Mouse (Mus musculus) stomach, postnatal 0 days (tissue): ENCODE data around the gene Amotl1.

Source experiments
- CTCF ChIP-seq: IDR thresholded peaks from 2 replicates; pipeline ENCODE4 v1.5.1; 2016; ENCODE audit warnings: antibody characterized with exemption, low read depth, mild to moderate bottlenecking, moderate library complexity
- EP300 ChIP-seq: optimal IDR thresholded peaks from 2 replicates; pipeline ENCODE3; 2016; ENCODE audit warnings: antibody characterized with exemption

DNA sequence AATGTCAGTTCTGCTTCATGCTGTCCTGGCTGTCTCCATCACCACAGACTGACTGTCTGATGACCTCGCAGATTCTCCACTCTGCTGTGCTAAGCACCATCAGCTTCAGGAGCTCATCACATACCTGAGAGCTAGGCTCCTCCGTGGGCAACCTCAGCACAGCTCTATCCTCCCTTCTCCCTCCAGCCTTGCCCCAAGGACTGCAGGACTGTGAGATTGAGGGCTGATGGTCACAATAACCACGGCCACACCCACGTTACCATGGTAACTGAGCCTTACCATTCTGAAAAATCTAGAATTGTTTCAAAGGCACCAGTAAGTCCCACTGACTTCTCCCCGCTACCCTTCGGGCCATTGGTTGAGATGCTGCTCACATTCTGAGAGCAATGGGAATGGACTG is 1.5 kb downstream of the Amotl1 start:
- TF ChIP-seq CTCF = no peak
- TF ChIP-seq EP300 = no peak
